Mouse (Mus musculus) MEL (cell line): ENCODE data around the gene Ttc24. TPM values are rescaled to one million over a fixed set of nuclear protein-coding genes. Genes with fewer than 3 reads are reported as not detected.

Experiments
- DNase-seq: peaks from one replicate; pipeline ENCODE4 v3.0.0; 2011; ENCODE audit warnings: low read depth, low spot score
- H3K27ac ChIP-seq: 2 replicates; pipeline ENCODE4 v1.5.1; 2012; ENCODE audit warnings: low read depth, mild to moderate bottlenecking, control low read depth, low read length, moderate library complexity; ENCODE audit not compliant: control insufficient read depth
- H3K27me3 ChIP-seq, 2 experiments: fragments of 150-350 bp in 1 of 2; sonication (generic) in 1 of 2; 2 replicates each; pipeline ENCODE4 v1.6.1; 2012; ENCODE audit warnings: low read length in 2 of 2, mild to moderate bottlenecking in 2 of 2, improper control_type of control experiment in 1 of 2, moderate library complexity in 1 of 2; ENCODE audit not compliant: insufficient read depth in 2 of 2, control insufficient read depth in 1 of 2
- H3K36me3 ChIP-seq, 2 experiments: 2 replicates each; pipeline ENCODE4 v1.6.1; 2012 to 2014; ENCODE audit warnings: low read length in 2 of 2, improper control_type of control experiment in 1 of 2, inconsistent platforms in 1 of 2, mild to moderate bottlenecking in 1 of 2; ENCODE audit not compliant: insufficient read depth in 2 of 2, control insufficient read depth in 1 of 2
- H3K4me1 ChIP-seq, 2 experiments: fragments of 150-350 bp in 1 of 2; sonication (generic) in 1 of 2; 2 replicates each; pipeline ENCODE4 v1.6.1; 2012; ENCODE audit warnings: low read length in 2 of 2, improper control_type of control experiment in 1 of 2, mild to moderate bottlenecking in 1 of 2; ENCODE audit not compliant: insufficient read depth in 2 of 2, control insufficient read depth in 1 of 2
- H3K4me3 ChIP-seq, 2 experiments: fragments of 150-350 bp in 1 of 2; sonication (generic) in 1 of 2; 2 replicates each; pipeline ENCODE4 v1.5.1; 2012; ENCODE audit warnings: low read depth in 2 of 2, low read length in 2 of 2, mild to moderate bottlenecking in 2 of 2, moderate library complexity in 2 of 2, control low read depth in 1 of 2, improper control_type of control experiment in 1 of 2; ENCODE audit not compliant: control insufficient read depth in 1 of 2, insufficient read depth in 1 of 2
- H3K79me2 ChIP-seq: 2 replicates; pipeline ENCODE4 v1.6.1; 2012; ENCODE audit warnings: mild to moderate bottlenecking, low read length, moderate library complexity; ENCODE audit not compliant: control insufficient read depth, poor library complexity, insufficient read depth
- H3K9ac ChIP-seq: 2 replicates; pipeline ENCODE4 v1.6.1; 2012; ENCODE audit warnings: low read depth, mild to moderate bottlenecking, control low read depth, low read length, moderate library complexity; ENCODE audit not compliant: control insufficient read depth, poor library complexity, severe bottlenecking
- H3K9me3 ChIP-seq: fragments of 150-350 bp; sonication (generic); replicated peaks from 2 replicates; pipeline ENCODE4 v1.6.1; 2012; ENCODE audit warnings: mild to moderate bottlenecking, low read length, improper control_type of control experiment, moderate library complexity; ENCODE audit not compliant: insufficient read depth
- E2F4 ChIP-seq: IDR thresholded peaks from 2 replicates; pipeline ENCODE4 v1.6.1; 2011; ENCODE audit warnings: low read depth, low read length, improper control_type of control experiment, borderline replicate concordance
- ELF1 ChIP-seq: IDR thresholded peaks from 2 replicates; pipeline ENCODE4 v1.6.1; 2014; ENCODE audit warnings: low read depth, mild to moderate bottlenecking, inconsistent platforms, low read length, improper control_type of control experiment, moderate library complexity
- EP300 ChIP-seq, 2 experiments: IDR thresholded peaks; 2 replicates each; pipeline ENCODE4 v1.6.1; 2011; ENCODE audit warnings: improper control_type of control experiment in 2 of 2, low read length in 2 of 2, low read depth in 1 of 2, mild to moderate bottlenecking in 1 of 2
- GABPA ChIP-seq: IDR thresholded peaks from 2 replicates; pipeline ENCODE4 v1.6.1; 2012; ENCODE audit warnings: low read depth, mild to moderate bottlenecking, inconsistent platforms, low read length, improper control_type of control experiment, moderate library complexity
- GATA1 ChIP-seq: IDR thresholded peaks from 2 replicates; pipeline ENCODE4 v1.6.1; 2011; ENCODE audit warnings: low read depth, low read length, improper control_type of control experiment
- HCFC1 ChIP-seq: IDR thresholded peaks from 2 replicates; pipeline ENCODE4 v1.6.1; 2012; ENCODE audit warnings: low read depth, mild to moderate bottlenecking, inconsistent platforms, low read length, improper control_type of control experiment, moderate library complexity
- KAT2A ChIP-seq: conservative IDR thresholded peaks from 2 replicates; pipeline ENCODE4 v1.6.1; 2012; ENCODE audit warnings: low read depth, low read length, improper control_type of control experiment, inconsistent platforms
- MEF2A ChIP-seq: IDR thresholded peaks from 2 replicates; pipeline ENCODE4 v1.6.1; 2014; ENCODE audit warnings: low read depth, mild to moderate bottlenecking, inconsistent platforms, low read length, improper control_type of control experiment; ENCODE audit not compliant: poor library complexity, insufficient replicate concordance, severe bottlenecking; ENCODE audit errors: extremely low read depth
- MXI1 ChIP-seq: IDR thresholded peaks from 2 replicates; pipeline ENCODE4 v1.6.1; 2011; ENCODE audit warnings: mild to moderate bottlenecking, low read depth, low read length, improper control_type of control experiment
- MYC ChIP-seq: IDR thresholded peaks from 2 replicates; pipeline ENCODE4 v1.6.1; 2011; ENCODE audit warnings: low read depth, mild to moderate bottlenecking, low read length, improper control_type of control experiment, moderate library complexity
- NELFE ChIP-seq: IDR thresholded peaks from 2 replicates; pipeline ENCODE4 v1.6.1; 2011; ENCODE audit warnings: low read depth, low read length, improper control_type of control experiment
- POLR2AphosphoS2 ChIP-seq: IDR thresholded peaks from 2 replicates; pipeline ENCODE4 v1.6.1; 2011; ENCODE audit warnings: low read length, improper control_type of control experiment
- TCF12 ChIP-seq: IDR thresholded peaks from 2 replicates; pipeline ENCODE4 v1.6.1; 2014; ENCODE audit warnings: low read depth, mild to moderate bottlenecking, inconsistent platforms, low read length, improper control_type of control experiment, moderate library complexity
- ZKSCAN1 ChIP-seq: IDR thresholded peaks from 2 replicates; pipeline ENCODE4 v1.6.1; 2012; ENCODE audit warnings: low read depth, mild to moderate bottlenecking, inconsistent platforms, low read length, improper control_type of control experiment, moderate library complexity
- ZMIZ1 ChIP-seq: IDR thresholded peaks from 2 replicates; pipeline ENCODE4 v1.6.1; 2012; ENCODE audit warnings: low read depth, mild to moderate bottlenecking, inconsistent platforms, low read length, improper control_type of control experiment, moderate library complexity
- ZNF384 ChIP-seq: IDR thresholded peaks from 2 replicates; pipeline ENCODE4 v1.6.1; 2012; ENCODE audit warnings: low read depth, mild to moderate bottlenecking, inconsistent platforms, low read length, improper control_type of control experiment
- polyA plus RNA-seq, 2 experiments: library from polyadenylated mRNA; stranded (reverse) in 1 of 2; unstranded in 1 of 2; fragments of >175 nt in 1 of 2; fragments of >200 nt in 1 of 2; gene quantifications; 2 replicates each; pipeline versions ENCODE4 v1.2.1 to v1.2.4; 2012; ENCODE audit warnings: low replicate concordance in 2 of 2, low read depth in 1 of 2; ENCODE audit not compliant: insufficient read length in 2 of 2, insufficient read depth in 1 of 2, missing spikeins in 1 of 2
- total RNA-seq: library from RNA; depleted of rRNA; stranded (reverse); fragments of 300-350 nt; gene quantifications from 2 replicates; pipeline ENCODE4 v1.2.3, GENCODE M21; 2012

Ttc24 gene
- total and polyA plus RNA-seq, 3 experiments, result not detected

GRCm38 (mm10) chr3:88126181-88126580 is 48.1 kb upstream of the Ttc24 start:
- Histone ChIP-seq H3K36me3 (peaks cover 0 to 11% of the 10 kb centered on the region in 2 experiments; a peak in 2 of 4 replicates), H3K79me2 (no peaks in the 10 kb centered on the region)
- TF ChIP-seq HCFC1 (no peak), POLR2AphosphoS2 (no peak), MYC (no peak), ZMIZ1 (no peak), EP300 (IDR thresholded peaks at IDR 0.05; ENCODE audit: low read depth in 1 of 2, low read length in 2 of 2) (no peak), TCF12 (no peak), MXI1 (no peak), E2F4 (no peak), NELFE (no peak), ZKSCAN1 (no peak), GABPA (no peak), KAT2A (no peak)
- TF ChIP-seq, all 39 proteins: peak for 0
- Histone ChIP-seq H3K4me1 (peaks cover 3 to 12% of the 10 kb centered on the region in 2 experiments), H3K27ac (no peak overlapping the region), H3K9me3 (no peaks in the 10 kb centered on the region), H3K9ac (no peak overlapping the region), H3K27me3 (no peaks in the 10 kb centered on the region; a peak in 1 of 4 replicates), H3K4me3 (no peak overlapping the region)
- DNase-seq, result no peak

- no peaks in the 10 kb centered on the region for H3K79me2 ChIP-seq
- peak; percentile 36 for DNase-seq
- no peak overlapping the region for H3K4me3 ChIP-seq
Measured at GRCm38 (mm10) chr3:88125195-88125594, 47.1 kb upstream of the Ttc24 start.

More at GRCm38 (mm10) chr3:88125195-88125594, 47.1 kb upstream of the Ttc24 start:
- TF ChIP-seq TCF12 (no peak), ZNF384 (peak; percentile 61; the same call in 1 of the 2 replicates), ELF1 (no peak), MEF2A (no peak), MXI1 (no peak), GATA1 (0 out of 2 replicates have a peak, but pooled peaks have one; percentile 20)
- TF ChIP-seq, all 39 proteins: peak for 2
- no peaks in the 10 kb centered on the region for H3K9me3 ChIP-seq
- no peak overlapping the region for H3K27ac ChIP-seq
- no peaks in the 10 kb centered on the region; a peak in 1 of 4 replicates for H3K27me3 ChIP-seq
- H3K9ac ChIP-seq, result no peak overlapping the region
- H3K36me3 ChIP-seq, result peaks cover 0 to 11% of the 10 kb centered on the region in 2 experiments; a peak in 2 of 4 replicates
- H3K4me1 ChIP-seq, result peaks cover 3 to 12% of the 10 kb centered on the region in 2 experiments
